Mouse (Mus musculus) testis, adult 2 months (tissue): ENCODE data around the gene Gal3st2c.
"Not testable (repeated sequence)": the region's sequence is repeated elsewhere in the genome, so short reads cannot be mapped to it uniquely, and the experiment has no call there.

ENCODE experiments used
- CTCF ChIP-seq: fragments of 200-500 bp; IDR thresholded peaks from 2 replicates; pipeline ENCODE4 v1.5.1; 2012; ENCODE audit warnings: low read depth, mild to moderate bottlenecking, inconsistent platforms, low read length, moderate library complexity; ENCODE audit not compliant: control insufficient read depth, insufficient read depth, insufficient replicate concordance
- POLR2A ChIP-seq: fragments of 200-500 bp; IDR thresholded peaks from 2 replicates; pipeline ENCODE4 v1.6.1; 2012; ENCODE audit warnings: low read depth, mild to moderate bottlenecking, inconsistent platforms, low read length, moderate library complexity; ENCODE audit not compliant: control insufficient read depth

- TF ChIP-seq CTCF, POLR2A: not testable (repeated sequence)
Observed at GRCm38 (mm10) chr1:93970380-93970779, 19.9 kb upstream of the Gal3st2c start.
